Mouse (Mus musculus) stomach, postnatal 0 days (tissue): Measurements from ENCODE around the gene Slc7a15. TPM values are rescaled to one million over a fixed set of nuclear protein-coding genes. Genes with fewer than 3 reads are reported as not detected.

Experiments
- ATAC-seq: fragments of 200-750 bp; cut with Nextera tagmentation; 2 replicates; pipeline ENCODE4 v1.8.0; 2017; ENCODE audit not compliant: low FRiP score, low TSS enrichment
- DNase-seq: peaks from one replicate; pipeline ENCODE4 v3.0.0-alpha.2; 2016; ENCODE audit warnings: low spot score
- H3K27ac ChIP-seq: fragments of 300-500 bp; sonication (generic); replicated peaks from 2 replicates; pipeline ENCODE4 v1.5.1; 2014; ENCODE audit warnings: mild to moderate bottlenecking, control low read depth
- H3K27me3 ChIP-seq: fragments of 300-500 bp; sonication (generic); 2 replicates; pipeline ENCODE4 v1.6.1; 2014; ENCODE audit warnings: low read length; ENCODE audit not compliant: control insufficient read depth, insufficient read depth
- H3K36me3 ChIP-seq: fragments of 300-500 bp; sonication (generic); 2 replicates; pipeline ENCODE4 v1.6.1; 2014; ENCODE audit warnings: low read length, mixed read lengths; ENCODE audit not compliant: control insufficient read depth, insufficient read depth
- H3K4me1 ChIP-seq: fragments of 300-500 bp; sonication (generic); replicated peaks from 2 replicates; pipeline ENCODE4 v1.6.1; 2014; ENCODE audit warnings: antibody characterized with exemption; ENCODE audit not compliant: control insufficient read depth, insufficient read depth
- H3K4me2 ChIP-seq: fragments of 300-500 bp; sonication (generic); replicated peaks from 2 replicates; pipeline ENCODE4 v1.6.1; 2014; ENCODE audit warnings: low read depth, mild to moderate bottlenecking, control low read depth, moderate library complexity
- H3K4me3 ChIP-seq: fragments of 300-500 bp; sonication (generic); 2 replicates; pipeline ENCODE4 v1.5.1; 2014; ENCODE audit warnings: low read depth, low read length, control low read depth
- H3K9ac ChIP-seq: fragments of 300-500 bp; sonication (generic); 2 replicates; pipeline ENCODE4 v1.6.1; 2014; ENCODE audit warnings: mild to moderate bottlenecking, low read length, control low read depth, mixed read lengths
- H3K9me3 ChIP-seq: fragments of 300-500 bp; sonication (generic); 2 replicates; pipeline ENCODE4 v1.6.1; 2016; ENCODE audit warnings: low read length; ENCODE audit not compliant: control insufficient read depth
- CTCF ChIP-seq: IDR thresholded peaks from 2 replicates; pipeline ENCODE4 v1.5.1; 2016; ENCODE audit warnings: antibody characterized with exemption, low read depth, mild to moderate bottlenecking, moderate library complexity
- EP300 ChIP-seq: optimal IDR thresholded peaks from 2 replicates; pipeline ENCODE3; 2016; ENCODE audit warnings: antibody characterized with exemption
- WGBS: fragments of 180-500 bp; shearing (Covaris S2); extraction: QIAGEN DNeasy Blood & Tissue Kit; methylation state at CpG from one replicate; pipeline ENCODE4 v1.1.7; 2014; 5-methylcytosine and 5-hydroxymethylcytosine counted together
- polyA plus RNA-seq: library from polyadenylated mRNA; unstranded; fragments of >200 nt; fragmentation: Nextera tagmentation; extraction: Ambion mirVana; gene quantifications from 2 replicates; pipeline ENCODE4 v1.2.1, GENCODE M21; 2015

Gene Slc7a15
- polyA plus RNA-seq, 1 experiment from 2014 or later: not detected

GRCm38 (mm10) chr12:8524062-8524461 is 74.8 kb downstream of the Slc7a15 start:
- Histone ChIP-seq H3K4me1 (no peaks in the 10 kb centered on the region), H3K27ac (no peak overlapping the region), H3K9me3 (no peaks in the 10 kb centered on the region), H3K27me3 (no peaks in the 10 kb centered on the region; the same call in 1 of the 2 replicates), H3K9ac (no peak overlapping the region), H3K36me3 (no peaks in the 10 kb centered on the region), H3K4me3 (no peak overlapping the region), H3K4me2 (no peak overlapping the region)
- TF ChIP-seq CTCF: no peak
- no peak for TF ChIP-seq EP300
- DNase-seq: no peak
- ATAC-seq: no peak
- WGBS: 53% methylated on average over 5 of the region's 5 CpGs

DNA sequence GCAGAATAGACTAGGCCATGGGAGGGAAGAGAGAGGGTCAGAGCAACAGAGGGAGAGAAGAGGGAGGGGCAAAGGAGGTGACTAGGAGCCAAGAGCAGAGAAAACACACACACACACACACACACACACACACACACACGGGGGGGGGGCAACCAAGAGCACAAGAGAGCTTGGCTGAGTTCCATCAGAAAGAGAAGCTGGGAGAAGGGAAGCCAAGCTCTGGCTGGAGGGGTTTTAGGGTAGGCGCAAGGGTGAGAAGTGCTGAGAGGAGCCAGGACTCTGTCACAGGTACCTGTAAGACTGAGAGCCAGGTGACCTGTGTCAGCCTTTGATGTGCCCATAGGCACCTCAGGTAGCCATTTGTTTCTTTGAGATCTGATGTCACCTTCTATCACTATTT is 76.2 kb downstream of the Slc7a15 start:
- Histone ChIP-seq H3K9ac (no peak overlapping the region), H3K36me3 (no peaks in the 10 kb centered on the region), H3K27me3 (no peaks in the 10 kb centered on the region; the same call in 1 of the 2 replicates), H3K4me1 (no peaks in the 10 kb centered on the region), H3K27ac (no peak overlapping the region), H3K4me3 (no peak overlapping the region), H3K4me2 (no peak overlapping the region), H3K9me3 (no peaks in the 10 kb centered on the region)
- no peak for DNase-seq
- no peak for ATAC-seq
- 69% methylated on average over 2 of the region's 2 CpGs for WGBS
- TF ChIP-seq EP300: no peak
- TF ChIP-seq CTCF: no peak

DNA sequence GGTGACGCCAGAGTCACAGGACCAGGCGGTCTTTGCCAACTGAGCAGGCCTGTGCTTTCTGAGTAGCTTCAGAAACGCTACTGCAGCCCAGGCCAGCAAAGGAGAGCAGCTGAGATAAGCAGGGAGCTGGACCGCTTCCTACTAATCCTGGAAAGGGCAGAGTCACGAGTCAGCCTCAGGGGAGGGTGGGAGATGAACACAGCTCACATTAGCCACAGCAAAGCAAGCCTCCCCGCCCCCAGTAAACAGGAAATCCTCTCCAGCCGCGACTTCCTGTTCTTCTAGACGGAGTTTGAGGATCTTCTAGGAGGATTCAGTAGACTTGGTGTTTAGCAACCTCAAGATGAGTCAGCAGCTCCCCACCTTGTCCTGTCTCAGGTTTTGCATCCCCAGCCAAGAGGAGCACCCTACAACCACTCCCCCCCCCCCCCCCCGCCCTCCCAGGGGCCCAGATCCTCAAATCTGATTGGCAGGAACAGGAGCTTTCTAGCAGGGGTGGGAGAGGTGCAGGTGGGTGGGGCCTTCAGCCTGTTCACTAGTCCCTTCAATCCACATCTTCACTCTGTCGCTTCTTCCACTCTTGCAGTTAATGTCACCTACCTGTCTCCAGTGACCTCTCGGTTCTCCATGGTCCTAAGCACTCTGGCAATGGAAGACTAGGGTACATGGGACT is 77.4 kb downstream of the Slc7a15 start:
- no peaks in the 10 kb centered on the region for H3K27me3 ChIP-seq
- H3K36me3 ChIP-seq: no peaks in the 10 kb centered on the region
- no peak overlapping the region for H3K9ac ChIP-seq
- H3K4me2 ChIP-seq: no peak overlapping the region
- H3K27ac ChIP-seq: peak overlapping the region; percentile 63; the same call in 1 of the 2 replicates
- peak; percentile 37 for DNase-seq
- peak; percentile 68 for ATAC-seq
- 30% methylated on average over 11 of the region's 12 CpGs for WGBS
- no peaks in the 10 kb centered on the region for H3K9me3 ChIP-seq
- TF ChIP-seq EP300 (no peak), CTCF (no peak)
- H3K4me3 ChIP-seq: no peak overlapping the region
- no peaks in the 10 kb centered on the region for H3K4me1 ChIP-seq

DNA sequence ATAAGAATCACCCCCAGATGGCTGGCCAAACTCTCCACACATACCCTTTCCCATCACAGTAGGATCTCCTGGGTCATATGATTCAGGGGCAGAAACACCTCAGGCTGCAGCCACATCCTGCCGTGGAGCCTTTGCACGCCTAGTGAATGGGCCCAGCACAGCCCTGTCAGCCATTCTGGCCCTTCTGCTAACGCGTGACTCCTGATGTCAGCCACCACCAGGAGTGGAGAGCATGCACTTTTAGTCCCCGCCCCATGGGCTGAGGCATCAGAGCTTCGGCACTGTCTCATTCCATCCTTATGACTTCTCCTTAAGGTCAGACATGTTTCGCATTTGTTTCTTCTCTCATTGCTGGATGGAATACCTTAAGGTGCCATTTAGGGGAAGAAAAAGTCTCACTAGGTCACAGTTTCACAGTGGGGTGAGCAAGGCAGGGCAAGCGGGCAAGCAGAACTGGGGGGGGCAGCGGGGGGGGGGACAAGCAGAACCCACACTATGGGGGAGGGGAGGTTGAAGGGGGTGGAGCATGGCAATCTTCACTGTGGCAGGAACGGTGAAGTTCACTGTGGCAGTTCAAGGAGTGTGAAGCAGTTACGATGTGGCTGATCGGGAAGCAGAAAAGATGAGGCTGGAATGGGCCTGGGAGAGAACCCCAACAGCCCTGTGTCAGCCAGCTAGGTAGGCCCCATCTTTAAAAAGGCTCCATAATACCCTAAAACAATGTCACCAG is 79.3 kb downstream of the Slc7a15 start:
- no peaks in the 10 kb centered on the region for H3K9me3 ChIP-seq
- H3K9ac ChIP-seq: no peak overlapping the region
- no peak overlapping the region for H3K4me3 ChIP-seq
- no peaks in the 10 kb centered on the region for H3K4me1 ChIP-seq
- no peak for TF ChIP-seq CTCF
- no peak for TF ChIP-seq EP300
- H3K36me3 ChIP-seq: no peaks in the 10 kb centered on the region
- 69% methylated on average over 12 of the region's 12 CpGs for WGBS
- no peaks in the 10 kb centered on the region for H3K27me3 ChIP-seq
- ATAC-seq (no peak), DNase-seq (no peak)
- no peak overlapping the region for H3K27ac ChIP-seq
- H3K4me2 ChIP-seq: no peak overlapping the region

DNA sequence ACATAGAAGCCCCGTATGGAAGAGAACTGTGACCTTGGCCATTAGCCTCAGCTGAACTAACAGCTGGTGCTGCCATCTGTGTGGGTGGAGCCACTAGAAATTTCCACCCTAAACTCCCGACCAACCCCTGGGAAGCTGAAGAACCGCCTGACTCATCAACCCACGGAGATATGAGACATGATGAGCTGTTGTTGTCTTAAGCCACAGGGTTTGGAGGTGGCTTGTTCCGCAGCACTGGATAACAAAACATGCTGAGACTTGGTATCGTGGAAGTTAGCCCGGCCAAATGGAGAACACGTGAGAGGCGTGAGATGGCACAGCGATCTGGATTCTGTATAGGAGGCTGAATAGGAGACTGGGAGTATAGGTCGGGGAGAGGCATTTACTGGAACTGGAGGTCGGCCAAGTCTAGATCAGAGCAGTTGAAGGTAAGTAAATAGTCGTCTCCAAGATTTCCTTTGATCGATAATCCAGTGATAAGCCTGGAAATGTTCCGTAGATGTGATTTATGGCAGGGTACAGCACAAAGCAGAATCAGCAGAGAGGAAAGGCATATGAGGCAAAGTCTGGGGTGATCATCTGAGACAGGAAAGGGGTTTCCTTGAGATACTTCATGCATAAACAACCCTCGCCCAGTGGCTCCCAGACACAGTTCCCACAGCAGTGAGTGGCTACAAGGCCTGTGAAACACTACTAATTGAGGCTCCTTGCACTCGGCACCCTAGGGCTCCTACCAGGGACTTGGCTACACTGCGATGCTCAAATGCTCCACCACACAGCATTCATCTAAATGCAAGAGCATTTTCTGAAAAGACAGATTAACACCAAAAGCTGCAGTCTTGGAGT is 87.6 kb downstream of the Slc7a15 start:
- Histone ChIP-seq H3K27me3 (no peaks in the 10 kb centered on the region), H3K9me3 (no peaks in the 10 kb centered on the region), H3K9ac (no peak overlapping the region), H3K4me1 (no peaks in the 10 kb centered on the region), H3K27ac (peak overlapping the region; percentile 30), H3K4me2 (no peak overlapping the region), H3K4me3 (no peak overlapping the region), H3K36me3 (no peaks in the 10 kb centered on the region)
- WGBS: 43% methylated on average over 18 of the region's 18 CpGs
- ATAC-seq (peak; percentile 67), DNase-seq (no peak)
- TF ChIP-seq EP300 (peak; percentile 88), CTCF (no peak)
